Mouse (Mus musculus): ENCODE results near the gene Adam23. TPM values are rescaled to one million over a fixed set of nuclear protein-coding genes. Genes with fewer than 3 reads are reported as not detected.
"Not testable (repeated sequence)": the region's sequence is repeated elsewhere in the genome, so short reads cannot be mapped to it uniquely, and the experiment has no call there.

Adam23 gene
- polyA plus RNA-seq, 1 experiment from 2014 or later: 2.0 TPM

DNA sequence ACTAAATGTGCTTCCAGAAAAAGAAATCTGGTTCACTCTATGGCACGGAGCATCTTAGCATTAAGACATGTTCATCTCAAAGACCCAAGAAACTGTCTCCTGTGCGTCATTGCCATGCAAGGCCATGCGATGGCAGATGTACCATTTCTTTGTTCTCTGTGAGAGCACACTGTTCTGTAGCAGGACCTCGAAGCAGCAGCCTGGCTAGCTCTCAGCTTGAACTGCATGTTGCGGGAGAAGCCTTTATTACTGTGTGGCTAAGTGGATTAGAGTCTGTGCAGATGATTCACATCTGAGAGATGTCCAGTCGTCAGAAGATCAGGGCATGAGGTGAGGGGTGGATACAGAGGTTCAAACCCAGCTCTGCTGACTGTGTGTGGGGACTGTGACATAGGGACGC, 141.2 kb downstream of the Adam23 start:
- WGBS: 66% methylated on average over 7 of the region's 7 CpGs
- no peak for ATAC-seq (ENCODE audit: insufficient read depth, low FRiP score)
- Histone ChIP-seq H3K36me3 (ENCODE audit: control insufficient read depth, insufficient read depth, low read length) (no peaks in the 10 kb centered on the region), H3K9me3 (replicated peaks; ENCODE audit: control insufficient read depth, low read length) (no peaks in the 10 kb centered on the region), H3K4me3 (replicated peaks; ENCODE audit: low read length) (no peak overlapping the region), H3K4me2 (ENCODE audit: low read depth, low read length) (no peak overlapping the region), H3K9ac (ENCODE audit: low read length) (no peak overlapping the region), H3K27ac (ENCODE audit: low read length) (no peak overlapping the region), H3K4me1 (ENCODE audit: control insufficient read depth, insufficient read depth, low read length) (no peaks in the 10 kb centered on the region), H3K27me3 (ENCODE audit: control insufficient read depth, insufficient read depth, low read length) (no peaks in the 10 kb centered on the region)

DNA sequence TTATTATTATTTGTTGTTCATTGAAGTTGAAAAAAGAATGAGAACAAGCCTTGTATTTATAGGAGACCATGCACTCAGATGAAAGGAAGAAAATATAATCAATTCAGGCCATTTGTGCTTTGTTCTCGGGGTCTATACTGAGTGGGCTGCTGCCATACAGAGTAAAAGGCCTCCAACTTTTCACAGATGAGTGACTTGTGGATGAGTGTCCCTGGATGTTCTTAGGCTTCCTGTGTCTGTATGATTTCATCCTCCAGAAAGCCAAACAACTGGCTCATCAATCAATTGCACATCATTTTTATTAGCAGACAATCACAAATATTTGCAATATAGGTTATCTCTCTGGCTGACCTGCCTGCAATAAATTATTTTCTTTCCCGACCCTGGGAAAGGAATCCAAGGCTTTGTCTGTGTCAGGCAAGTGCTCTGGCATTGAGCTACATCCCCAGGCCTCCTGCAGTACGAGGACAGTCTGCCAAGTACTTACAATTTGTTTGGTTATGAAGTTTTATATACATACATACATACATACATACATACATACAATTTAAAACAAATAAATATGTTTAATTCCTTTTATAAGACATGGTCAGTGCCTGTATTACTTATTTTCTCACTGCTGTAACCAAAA, 158.3 kb downstream of the Adam23 start:
- no peaks in the 10 kb centered on the region for H3K9me3 ChIP-seq (replicated peaks; ENCODE audit: control insufficient read depth, low read length)
- H3K4me2 ChIP-seq (ENCODE audit: low read depth, low read length): no peak overlapping the region
- ATAC-seq (ENCODE audit: insufficient read depth, low FRiP score): no peak
- WGBS: 9% methylated on average over 3 of the region's 3 CpGs
- H3K36me3 ChIP-seq (ENCODE audit: control insufficient read depth, insufficient read depth, low read length): no peaks in the 10 kb centered on the region
- no peak overlapping the region for H3K4me3 ChIP-seq (replicated peaks; ENCODE audit: low read length)
- H3K9ac ChIP-seq (ENCODE audit: low read length): no peak overlapping the region
- H3K4me1 ChIP-seq (ENCODE audit: control insufficient read depth, insufficient read depth, low read length): no peaks in the 10 kb centered on the region
- no peak overlapping the region for H3K27ac ChIP-seq (ENCODE audit: low read length)
- no peaks in the 10 kb centered on the region for H3K27me3 ChIP-seq (ENCODE audit: control insufficient read depth, insufficient read depth, low read length)

DNA sequence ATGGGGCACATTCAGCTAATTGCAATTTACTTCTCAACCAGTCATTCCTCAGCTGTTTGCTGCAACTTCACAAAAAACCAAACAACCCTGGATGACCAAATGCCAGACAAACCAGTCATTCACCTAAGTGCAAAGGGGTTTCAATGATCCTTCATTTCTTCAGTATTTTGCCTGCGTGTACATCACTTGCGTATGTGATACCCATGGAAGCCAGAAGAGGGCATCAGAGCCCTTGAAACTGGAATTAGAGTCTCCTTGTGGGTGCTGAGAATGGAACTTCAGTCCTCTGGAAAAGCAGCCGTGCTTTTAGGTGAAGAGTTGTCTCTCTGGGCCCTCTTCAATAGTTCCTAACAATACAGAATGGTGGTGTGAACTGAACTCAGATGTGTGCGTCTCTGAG, 163.9 kb downstream of the Adam23 start:
- Histone ChIP-seq H3K9me3 (replicated peaks; ENCODE audit: control insufficient read depth, low read length) (no peaks in the 10 kb centered on the region), H3K27ac (ENCODE audit: low read length) (no peak overlapping the region), H3K9ac (ENCODE audit: low read length) (no peak overlapping the region), H3K4me2 (ENCODE audit: low read depth, low read length) (no peak overlapping the region), H3K27me3 (ENCODE audit: control insufficient read depth, insufficient read depth, low read length) (no peaks in the 10 kb centered on the region), H3K36me3 (ENCODE audit: control insufficient read depth, insufficient read depth, low read length) (no peaks in the 10 kb centered on the region), H3K4me1 (ENCODE audit: control insufficient read depth, insufficient read depth, low read length) (no peaks in the 10 kb centered on the region), H3K4me3 (replicated peaks; ENCODE audit: low read length) (no peak overlapping the region)
- no peak for ATAC-seq (ENCODE audit: insufficient read depth, low FRiP score)
- WGBS: 87% methylated on average over 4 of the region's 4 CpGs

DNA sequence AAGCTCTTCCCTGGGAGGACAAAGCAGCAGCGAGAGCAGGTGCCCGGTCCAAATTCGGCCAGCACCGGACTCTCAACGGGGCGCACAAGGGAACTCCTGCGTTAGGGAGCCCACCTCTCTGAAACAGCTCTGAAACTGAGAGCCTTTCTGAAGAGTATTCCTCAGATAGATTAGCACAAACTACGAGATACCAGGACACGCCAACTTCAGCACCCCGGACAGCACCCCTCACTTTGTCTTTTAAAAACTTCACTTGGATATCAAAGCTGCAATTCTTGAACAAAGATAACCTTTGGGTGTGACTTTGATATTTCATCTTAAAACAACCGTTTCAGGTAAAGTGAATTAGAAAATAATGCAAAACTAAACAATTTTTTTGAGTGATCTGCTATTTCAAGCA, 168.9 kb downstream of the Adam23 start:
- WGBS: under 1% methylated on average over 11 of the region's 11 CpGs
- no peaks in the 10 kb centered on the region for H3K4me1 ChIP-seq (ENCODE audit: control insufficient read depth, insufficient read depth, low read length)
- H3K27me3 ChIP-seq (ENCODE audit: control insufficient read depth, insufficient read depth, low read length): no peaks in the 10 kb centered on the region
- H3K36me3 ChIP-seq (ENCODE audit: control insufficient read depth, insufficient read depth, low read length): no peaks in the 10 kb centered on the region
- no peak overlapping the region for H3K9ac ChIP-seq (ENCODE audit: low read length)
- no peak overlapping the region for H3K4me2 ChIP-seq (ENCODE audit: low read depth, low read length)
- H3K27ac ChIP-seq (ENCODE audit: low read length): no peak overlapping the region
- ATAC-seq (ENCODE audit: insufficient read depth, low FRiP score): no peak
- H3K4me3 ChIP-seq (replicated peaks; ENCODE audit: low read length): no peak overlapping the region
- H3K9me3 ChIP-seq (replicated peaks; ENCODE audit: control insufficient read depth, low read length): no peaks in the 10 kb centered on the region

DNA sequence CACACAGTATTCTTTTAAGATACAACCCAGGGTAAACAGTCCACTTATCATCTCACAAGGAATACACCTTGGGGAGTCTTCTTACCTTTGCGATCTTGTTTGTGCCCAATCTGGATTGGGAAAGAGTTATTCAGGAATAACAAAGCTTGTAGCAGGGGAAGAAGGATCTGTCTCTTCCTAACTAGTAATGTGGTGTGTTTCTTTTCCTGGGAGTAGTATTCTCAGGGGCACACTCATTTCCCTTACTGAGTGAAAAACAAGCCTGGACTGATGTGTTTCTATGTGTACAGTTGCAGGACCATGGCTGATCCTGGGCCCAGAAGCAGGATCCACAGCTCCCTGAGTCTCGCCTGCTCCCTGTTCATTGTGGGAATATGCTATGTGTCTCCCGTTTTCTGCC, 170.0 kb downstream of the Adam23 start, which contains the start of gene Gm39653:
Gene Gm39653, plus strand, starts transcription at position 301 of the 400 bp plus-strand sequence.
- ATAC-seq (ENCODE audit: insufficient read depth, low FRiP score): no peak
- H3K27ac ChIP-seq (ENCODE audit: low read length): no peak within 1 kb of the TSS
- H3K9ac ChIP-seq (ENCODE audit: low read length): no peak within 1 kb of the TSS
- H3K4me2 ChIP-seq (ENCODE audit: low read depth, low read length): no peak within 1 kb of the TSS
- no peak within 1 kb of the TSS for H3K4me3 ChIP-seq (replicated peaks; ENCODE audit: low read length)
- no peaks in the 10 kb centered on the region for H3K36me3 ChIP-seq (ENCODE audit: control insufficient read depth, insufficient read depth, low read length)
- no peaks in the 10 kb centered on the region for H3K9me3 ChIP-seq (replicated peaks; ENCODE audit: control insufficient read depth, low read length)
- H3K4me1 ChIP-seq (ENCODE audit: control insufficient read depth, insufficient read depth, low read length): no peaks in the 10 kb centered on the region
- H3K27me3 ChIP-seq (ENCODE audit: control insufficient read depth, insufficient read depth, low read length): no peaks in the 10 kb centered on the region
- WGBS: 84% methylated on average over 3 of the region's 3 CpGs

DNA sequence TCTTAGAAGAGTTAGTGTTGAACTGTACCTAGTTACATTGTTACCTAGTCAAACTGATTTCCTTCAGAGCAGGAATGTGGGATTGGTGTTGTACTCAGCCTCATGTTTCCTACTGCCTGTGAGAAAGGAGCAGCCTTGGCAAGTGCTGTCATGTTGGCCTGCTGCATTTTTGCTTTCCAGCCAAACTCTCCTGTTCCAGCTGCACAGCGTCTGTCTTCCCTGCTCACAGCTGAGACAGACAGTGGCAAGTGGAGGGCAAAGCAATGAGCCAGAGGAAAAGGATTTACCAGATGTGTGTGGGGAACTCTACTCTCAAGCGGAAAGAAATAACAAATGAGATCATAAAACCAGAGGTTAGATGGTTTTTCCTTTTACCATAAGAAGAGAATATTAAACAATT, 182.5 kb downstream of the Adam23 start:
- H3K27me3 ChIP-seq (ENCODE audit: control insufficient read depth, insufficient read depth, low read length): no peaks in the 10 kb centered on the region
- H3K4me1 ChIP-seq (ENCODE audit: control insufficient read depth, insufficient read depth, low read length): no peaks in the 10 kb centered on the region
- H3K4me2 ChIP-seq (ENCODE audit: low read depth, low read length): no peak overlapping the region
- H3K27ac ChIP-seq (ENCODE audit: low read length): no peak overlapping the region
- H3K9ac ChIP-seq (ENCODE audit: low read length): no peak overlapping the region
- no peak for ATAC-seq (ENCODE audit: insufficient read depth, low FRiP score)
- no peaks in the 10 kb centered on the region for H3K36me3 ChIP-seq (ENCODE audit: control insufficient read depth, insufficient read depth, low read length)
- H3K4me3 ChIP-seq (replicated peaks; ENCODE audit: low read length): no peak overlapping the region
- no peaks in the 10 kb centered on the region for H3K9me3 ChIP-seq (replicated peaks; ENCODE audit: control insufficient read depth, low read length)
- WGBS: 30% methylated on average over 2 of the region's 2 CpGs

DNA sequence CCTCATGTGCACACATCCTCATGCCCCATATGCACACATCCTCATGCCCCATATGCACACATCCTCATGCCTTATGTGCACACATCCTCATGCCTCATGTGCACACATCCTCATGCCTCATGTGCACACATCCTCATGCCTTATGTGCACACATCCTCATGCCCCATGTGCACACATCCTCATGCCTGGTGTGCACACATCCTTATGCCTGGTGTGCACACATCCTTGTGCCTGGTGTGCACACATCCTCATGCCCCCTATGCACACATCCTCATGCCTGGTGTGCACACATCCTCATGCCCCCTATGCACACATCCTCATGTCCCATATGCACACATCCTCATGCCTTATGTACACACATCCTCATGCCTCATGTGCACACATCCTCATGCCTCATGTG, 184.7 kb downstream of the Adam23 start:
- H3K9me3 ChIP-seq (replicated peaks; ENCODE audit: control insufficient read depth, low read length); H3K36me3 ChIP-seq (ENCODE audit: control insufficient read depth, insufficient read depth, low read length); H3K27ac ChIP-seq (ENCODE audit: low read length); H3K4me3 ChIP-seq (replicated peaks; ENCODE audit: low read length); H3K4me1 ChIP-seq (ENCODE audit: control insufficient read depth, insufficient read depth, low read length); ATAC-seq (ENCODE audit: insufficient read depth, low FRiP score); H3K4me2 ChIP-seq (ENCODE audit: low read depth, low read length); H3K9ac ChIP-seq (ENCODE audit: low read length); H3K27me3 ChIP-seq (ENCODE audit: control insufficient read depth, insufficient read depth, low read length): not testable (repeated sequence)

DNA sequence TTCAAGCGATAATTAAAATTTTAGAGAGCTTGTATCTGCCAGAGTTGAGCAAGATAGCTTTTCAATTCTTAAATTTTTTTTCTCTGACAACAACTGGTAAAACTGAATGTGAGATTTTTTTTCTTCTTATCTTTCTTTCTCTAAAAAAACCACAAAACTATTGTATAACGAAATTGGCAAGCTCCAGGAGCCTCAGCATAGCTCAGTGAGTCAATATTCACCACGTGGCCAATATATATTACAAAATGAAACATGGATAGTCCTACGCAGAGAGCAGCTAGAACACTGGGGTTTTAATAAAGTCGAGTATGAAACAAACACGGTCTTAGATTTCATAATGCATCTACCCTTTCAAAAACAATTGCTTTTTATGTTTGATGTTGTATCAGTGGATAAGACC, 194.2 kb downstream of the Adam23 start:
- no peak overlapping the region for H3K9ac ChIP-seq (ENCODE audit: low read length)
- no peak overlapping the region for H3K4me2 ChIP-seq (ENCODE audit: low read depth, low read length)
- H3K36me3 ChIP-seq (ENCODE audit: control insufficient read depth, insufficient read depth, low read length): no peaks in the 10 kb centered on the region
- no peaks in the 10 kb centered on the region for H3K4me1 ChIP-seq (ENCODE audit: control insufficient read depth, insufficient read depth, low read length)
- no peak overlapping the region for H3K4me3 ChIP-seq (replicated peaks; ENCODE audit: low read length)
- no peaks in the 10 kb centered on the region for H3K27me3 ChIP-seq (ENCODE audit: control insufficient read depth, insufficient read depth, low read length)
- 64% methylated on average over 6 of the region's 6 CpGs for WGBS
- ATAC-seq (ENCODE audit: insufficient read depth, low FRiP score): no peak
- H3K27ac ChIP-seq (ENCODE audit: low read length): no peak overlapping the region
- H3K9me3 ChIP-seq (replicated peaks; ENCODE audit: control insufficient read depth, low read length): no peaks in the 10 kb centered on the region
